Mouse (Mus musculus): ENCODE results near the gene Rreb1. TPM values are rescaled to one million over a fixed set of nuclear protein-coding genes. Genes with fewer than 3 reads are reported as not detected.

Gene Rreb1
- total RNA-seq, 2 experiments from 2014 or later: 54.1 to 71.5 TPM

- no peak for DNase-seq
Observed at GRCm38 (mm10) chr13:37944306-37944705, 166.1 kb downstream of the Rreb1 start.

GRCm38 (mm10) chr13:37945392-37945791, 167.2 kb downstream of the Rreb1 start:
- no peak for DNase-seq

GRCm38 (mm10) chr13:37946734-37947133, 168.5 kb downstream of the Rreb1 start:
- DNase-seq: peak; percentile 84 to 92

- DNase-seq: no peak
Observed at GRCm38 (mm10) chr13:37952981-37953380, 174.8 kb downstream of the Rreb1 start.

- DNase-seq: no peak
Observed at GRCm38 (mm10) chr13:37954318-37954717, 176.1 kb downstream of the Rreb1 start.

- no peak for DNase-seq
Observed at GRCm38 (mm10) chr13:37958498-37959238, 180.5 kb downstream of the Rreb1 start.

GRCm38 (mm10) chr13:37959239-37959907, 181.2 kb downstream of the Rreb1 start:
- DNase-seq: no peak

GRCm38 (mm10) chr13:37959936-37960335, 181.7 kb downstream of the Rreb1 start:
- DNase-seq: no peak

GRCm38 (mm10) chr13:37962541-37962940, 184.3 kb downstream of the Rreb1 start:
- no peak for DNase-seq

GRCm38 (mm10) chr13:37963354-37964007, 185.3 kb downstream of the Rreb1 start:
- peak; percentile 80 to 81 for DNase-seq

- no peak for DNase-seq
Observed at GRCm38 (mm10) chr13:37964128-37965087, 186.2 kb downstream of the Rreb1 start.

GRCm38 (mm10) chr13:37965126-37965914, 187.1 kb downstream of the Rreb1 start:
- peak in 1 of 2 experiments; percentile 25 for DNase-seq

GRCm38 (mm10) chr13:37966256-37967051, 188.3 kb downstream of the Rreb1 start:
- no peak for DNase-seq

GRCm38 (mm10) chr13:37967052-37967437, 188.8 kb downstream of the Rreb1 start:
- DNase-seq: no peak

- no peak for DNase-seq
Observed at GRCm38 (mm10) chr13:37967565-37967964, 189.4 kb downstream of the Rreb1 start.

- peak; percentile 87 to 91 for DNase-seq
Observed at GRCm38 (mm10) chr13:37969337-37969736, 191.1 kb downstream of the Rreb1 start.

- no peak for DNase-seq
Observed at GRCm38 (mm10) chr13:37969988-37970387, 191.8 kb downstream of the Rreb1 start.

- no peak for DNase-seq
Observed at GRCm38 (mm10) chr13:37970887-37971530, 192.8 kb downstream of the Rreb1 start.

GRCm38 (mm10) chr13:37974036-37974435, 195.8 kb downstream of the Rreb1 start:
- no peak for DNase-seq

GRCm38 (mm10) chr13:37974731-37975130, 196.5 kb downstream of the Rreb1 start:
- no peak for DNase-seq

Measured in adrenal gland, postnatal 36 days (tissue).